Mouse (Mus musculus) heart, postnatal 0 days (tissue): ENCODE results near the gene Bola3. TPM values are rescaled to one million over a fixed set of nuclear protein-coding genes. Genes with fewer than 3 reads are reported as not detected.

ENCODE experiments used
- ATAC-seq: fragments of 200-750 bp; cut with Nextera tagmentation; 2 replicates; pipeline ENCODE4 v1.8.0; 2017; ENCODE audit warnings: low read depth, moderate number of reproducible peaks, moderate library complexity; ENCODE audit not compliant: insufficient read depth
- DNase-seq: peaks from one replicate; pipeline ENCODE4 v3.0.0-alpha.2; 2016; ENCODE audit warnings: low spot score
- H3K27ac ChIP-seq: fragments of 300-500 bp; sonication (generic); 2 replicates; pipeline ENCODE4 v1.5.1; 2014; ENCODE audit warnings: low read depth, mild to moderate bottlenecking
- H3K27me3 ChIP-seq: fragments of 300-500 bp; sonication (generic); 2 replicates; pipeline ENCODE4 v1.6.1; 2014; ENCODE audit warnings: low read length, mixed read lengths; ENCODE audit not compliant: control insufficient read depth, insufficient read depth
- H3K36me3 ChIP-seq: fragments of 300-500 bp; sonication (generic); replicated peaks from 2 replicates; pipeline ENCODE4 v1.6.1; 2014; ENCODE audit warnings: low read length, mixed read lengths; ENCODE audit not compliant: control insufficient read depth, insufficient read depth
- H3K4me1 ChIP-seq: fragments of 300-500 bp; sonication (generic); 2 replicates; pipeline ENCODE4 v1.6.1; 2014; ENCODE audit warnings: antibody characterized with exemption; ENCODE audit not compliant: control insufficient read depth, insufficient read depth
- H3K4me2 ChIP-seq: fragments of 300-500 bp; sonication (generic); 2 replicates; pipeline ENCODE4 v1.6.1; 2014; ENCODE audit warnings: low read depth, mild to moderate bottlenecking, low read length, moderate library complexity
- H3K4me3 ChIP-seq: fragments of 300-500 bp; sonication (generic); 2 replicates; pipeline ENCODE4 v1.5.1; 2014; ENCODE audit warnings: low read depth, low read length
- H3K9ac ChIP-seq: fragments of 300-500 bp; sonication (generic); replicated peaks from 2 replicates; pipeline ENCODE4 v1.6.1; 2014; ENCODE audit warnings: low read depth, low read length, mixed read lengths
- H3K9me3 ChIP-seq: fragments of 300-500 bp; sonication (generic); replicated peaks from 2 replicates; pipeline ENCODE4 v1.6.1; 2016; ENCODE audit warnings: low read length; ENCODE audit not compliant: control insufficient read depth
- CTCF ChIP-seq: IDR thresholded peaks from 2 replicates; pipeline ENCODE4 v1.5.1; 2016; ENCODE audit warnings: antibody characterized with exemption, control low read depth, low read depth
- EP300 ChIP-seq: IDR thresholded peaks from 2 replicates; pipeline ENCODE4 v1.6.1; 2016; ENCODE audit warnings: antibody characterized with exemption, low read depth
- WGBS: fragments of 180-500 bp; shearing (Covaris S2); extraction: QIAGEN DNeasy Blood & Tissue Kit; methylation state at CpG from one replicate; pipeline ENCODE4 v1.1.7; 2014; 5-methylcytosine and 5-hydroxymethylcytosine counted together
- polyA plus RNA-seq: library from polyadenylated mRNA; unstranded; fragments of >200 nt; fragmentation: Nextera tagmentation; extraction: Ambion mirVana; gene quantifications from 2 replicates; pipeline ENCODE4 v1.2.1, GENCODE M21; 2015
- total RNA-seq: library from RNA; depleted of rRNA; stranded (reverse); fragments of >200 nt; gene quantifications from 2 replicates; pipeline ENCODE4 v1.2.3, GENCODE M21; 2014; ENCODE audit warnings: low replicate concordance

The Bola3 gene
- total and polyA plus RNA-seq, 2 experiments from 2014 or later = 32.0 to 492 TPM

GRCm38 (mm10) chr6:83349274-83349958 is 469 bp downstream of the Bola3 start:
- 0% methylated on average over 45 of the region's 53 CpGs for WGBS
- peak overlapping the region; percentile 71 for H3K9ac ChIP-seq
- peak overlapping the region; percentile 52 for H3K27ac ChIP-seq
- no peaks in the 10 kb centered on the region for H3K9me3 ChIP-seq
- peaks cover 27% of the 10 kb centered on the region for H3K36me3 ChIP-seq
- DNase-seq (peak; percentile 75), ATAC-seq (peak; percentile 96)
- H3K4me3 ChIP-seq = peak overlapping the region; percentile 66
- no peaks in the 10 kb centered on the region for H3K27me3 ChIP-seq
- H3K4me2 ChIP-seq = peak overlapping the region; percentile 77
- TF ChIP-seq CTCF (peak; percentile 74), EP300 (no peak)
- H3K4me1 ChIP-seq = no peaks in the 10 kb centered on the region; the same call in 1 of the 2 replicates

GRCm38 (mm10) chr6:83350172-83350571 is 1.2 kb downstream of the Bola3 start:
- Histone ChIP-seq H3K4me3 (peak overlapping the region; percentile 66), H3K27me3 (no peaks in the 10 kb centered on the region), H3K36me3 (peaks cover 34% of the 10 kb centered on the region), H3K4me1 (no peaks in the 10 kb centered on the region; the same call in 1 of the 2 replicates), H3K9me3 (no peaks in the 10 kb centered on the region), H3K27ac (peak overlapping the region; percentile 52; the same call in 1 of the 2 replicates), H3K4me2 (peak overlapping the region; percentile 77), H3K9ac (peak overlapping the region; percentile 71)
- ATAC-seq (no peak), DNase-seq (no peak)
- TF ChIP-seq EP300 = no peak
- no peak for TF ChIP-seq CTCF
- 71% methylated on average over 7 of the region's 7 CpGs for WGBS

- no peak for TF ChIP-seq EP300
- Histone ChIP-seq H3K4me2 (no peak overlapping the region), H3K9me3 (no peaks in the 10 kb centered on the region), H3K27me3 (no peaks in the 10 kb centered on the region), H3K9ac (no peak overlapping the region), H3K4me1 (no peaks in the 10 kb centered on the region; the same call in 1 of the 2 replicates), H3K27ac (no peak overlapping the region), H3K36me3 (peaks cover 41% of the 10 kb centered on the region), H3K4me3 (no peak overlapping the region)
- ATAC-seq = no peak
- no peak for DNase-seq
- WGBS = 87% methylated on average over 16 of the region's 16 CpGs
Measured at GRCm38 (mm10) chr6:83350851-83351405, 2.0 kb downstream of the Bola3 start.

- Histone ChIP-seq H3K9me3 (no peaks in the 10 kb centered on the region), H3K9ac (no peak overlapping the region), H3K27me3 (no peaks in the 10 kb centered on the region), H3K4me1 (no peaks in the 10 kb centered on the region; the same call in 1 of the 2 replicates), H3K36me3 (peaks cover 42% of the 10 kb centered on the region), H3K4me3 (no peak overlapping the region), H3K27ac (no peak overlapping the region), H3K4me2 (no peak overlapping the region)
- 80% methylated on average over 7 of the region's 7 CpGs for WGBS
- DNase-seq (no peak), ATAC-seq (no peak)
- TF ChIP-seq CTCF (no peak), EP300 (no peak)
Measured at GRCm38 (mm10) chr6:83351490-83352160, 2.7 kb downstream of the Bola3 start.

- Histone ChIP-seq H3K4me3 (no peak overlapping the region), H3K36me3 (peaks cover 44% of the 10 kb centered on the region), H3K9me3 (no peaks in the 10 kb centered on the region), H3K4me1 (no peaks in the 10 kb centered on the region; the same call in 1 of the 2 replicates), H3K27ac (no peak overlapping the region), H3K9ac (no peak overlapping the region), H3K4me2 (no peak overlapping the region), H3K27me3 (no peaks in the 10 kb centered on the region)
- TF ChIP-seq EP300 = no peak
- no peak for ATAC-seq
- no peak for DNase-seq
- WGBS = 94% methylated on average over 22 of the region's 24 CpGs
Measured at GRCm38 (mm10) chr6:83352666-83353410, 3.9 kb downstream of the Bola3 start.
